Mouse (Mus musculus) hindbrain, embryonic 11.5 days (tissue): ENCODE measurements around the gene Hck. TPM values are rescaled to one million over a fixed set of nuclear protein-coding genes. Genes with fewer than 3 reads are reported as not detected.

Source experiments
- ATAC-seq: fragments of 200-750 bp; cut with Nextera tagmentation; 2 replicates; pipeline ENCODE4 v1.8.0; 2017; ENCODE audit warnings: mild to moderate bottlenecking, moderate TSS enrichment, moderate library complexity; ENCODE audit not compliant: low FRiP score
- DNase-seq: peaks from one replicate; pipeline ENCODE4 v3.0.0-alpha.2; 2015; ENCODE audit warnings: low spot score
- H3K27ac ChIP-seq: fragments of 300-500 bp; sonication (generic); 2 replicates; pipeline ENCODE4 v1.5.1; 2014; ENCODE audit warnings: mild to moderate bottlenecking, low read depth, low read length
- H3K27me3 ChIP-seq: fragments of 300-500 bp; sonication (generic); 2 replicates; pipeline ENCODE4 v1.6.1; 2014; ENCODE audit warnings: mild to moderate bottlenecking, low read length, moderate library complexity, mixed read lengths; ENCODE audit not compliant: control insufficient read depth, insufficient read depth
- H3K36me3 ChIP-seq: fragments of 300-500 bp; sonication (generic); 2 replicates; pipeline ENCODE4 v1.6.1; 2014; ENCODE audit warnings: mild to moderate bottlenecking, low read length, moderate library complexity, mixed read lengths; ENCODE audit not compliant: control insufficient read depth, insufficient read depth
- H3K4me1 ChIP-seq: fragments of 300-500 bp; sonication (generic); replicated peaks from 2 replicates; pipeline ENCODE4 v1.6.1; 2014; ENCODE audit warnings: low read length, mixed read lengths; ENCODE audit not compliant: control insufficient read depth, insufficient read depth
- H3K4me2 ChIP-seq: fragments of 300-500 bp; sonication (generic); replicated peaks from 2 replicates; pipeline ENCODE4 v1.6.1; 2014; ENCODE audit warnings: mild to moderate bottlenecking, low read depth, low read length
- H3K4me3 ChIP-seq: fragments of 300-500 bp; sonication (generic); 2 replicates; pipeline ENCODE4 v1.5.1; 2014; ENCODE audit warnings: low read depth, low read length
- H3K9ac ChIP-seq: fragments of 300-500 bp; sonication (generic); 2 replicates; pipeline ENCODE4 v1.6.1; 2014; ENCODE audit warnings: low read depth, low read length
- H3K9me3 ChIP-seq: fragments of 300-500 bp; sonication (generic); 2 replicates; pipeline ENCODE4 v1.6.1; 2016; ENCODE audit warnings: low read length; ENCODE audit not compliant: control insufficient read depth
- WGBS: fragments of 180-500 bp; shearing (Covaris S2); extraction: QIAGEN DNeasy Blood & Tissue Kit; methylation state at CpG from one replicate; pipeline ENCODE4 v1.1.7; 2014; 5-methylcytosine and 5-hydroxymethylcytosine counted together
- polyA plus RNA-seq: library from polyadenylated mRNA; unstranded; fragments of >200 nt; fragmentation: Nextera tagmentation; extraction: Ambion mirVana; gene quantifications from 2 replicates; pipeline ENCODE4 v1.2.1, GENCODE M21; 2014

The Hck gene
- polyA plus RNA-seq, 1 experiment from 2014 or later, result 2.4 TPM

DNA sequence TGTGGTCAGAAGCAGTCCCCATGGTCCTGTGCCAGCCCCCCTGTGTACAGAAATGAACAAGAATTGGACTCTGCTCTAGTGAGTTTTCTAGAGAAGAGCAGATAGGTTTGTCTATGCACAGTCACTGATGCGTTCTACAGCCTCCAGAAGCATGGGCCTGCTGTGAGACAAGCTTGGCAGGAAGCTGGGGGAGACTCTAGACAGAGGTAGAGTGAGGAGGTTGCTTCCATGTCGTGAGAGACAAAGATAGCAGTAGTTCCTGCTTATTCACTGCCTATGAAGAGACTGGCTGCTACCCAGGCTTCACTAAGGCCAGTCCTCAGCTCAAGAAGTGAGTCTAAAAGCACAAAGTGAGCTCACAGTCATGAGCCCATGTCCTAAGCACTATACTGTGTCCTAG is 83.0 kb downstream of the Hck start:
- 83% methylated on average over 2 of the region's 2 CpGs for WGBS
- no peak for ATAC-seq
- Histone ChIP-seq H3K27me3 (no peaks in the 10 kb centered on the region), H3K27ac (no peak overlapping the region), H3K4me2 (no peak overlapping the region), H3K4me3 (no peak overlapping the region), H3K4me1 (no peaks in the 10 kb centered on the region), H3K9me3 (no peaks in the 10 kb centered on the region), H3K9ac (no peak overlapping the region), H3K36me3 (peaks cover 3% of the 10 kb centered on the region; the same call in 1 of the 2 replicates)
- DNase-seq, result no peak

DNA sequence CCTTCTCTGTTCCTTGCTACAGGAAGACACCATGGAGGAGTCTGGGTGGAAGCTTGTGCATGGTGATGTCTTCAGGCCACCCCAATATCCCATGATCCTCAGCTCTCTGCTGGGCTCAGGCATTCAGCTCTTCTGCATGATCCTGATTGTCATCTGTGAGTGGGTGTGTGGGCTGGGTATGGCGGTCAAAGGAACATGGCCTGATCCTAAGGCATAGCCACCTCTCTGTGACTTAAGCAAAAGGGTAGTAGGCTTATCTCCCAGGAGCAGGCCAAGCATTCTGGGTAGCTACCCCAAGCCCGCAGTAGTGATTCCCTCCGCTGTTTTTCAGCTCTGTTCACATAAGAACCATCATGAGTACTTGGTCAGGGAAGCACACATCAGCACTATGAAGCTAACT is 86.0 kb downstream of the Hck start:
- Histone ChIP-seq H3K4me2 (no peak overlapping the region), H3K4me3 (no peak overlapping the region), H3K4me1 (no peaks in the 10 kb centered on the region), H3K9ac (no peak overlapping the region), H3K27me3 (no peaks in the 10 kb centered on the region), H3K36me3 (peaks cover 3% of the 10 kb centered on the region; the same call in 1 of the 2 replicates), H3K9me3 (no peaks in the 10 kb centered on the region), H3K27ac (no peak overlapping the region)
- DNase-seq, result no peak
- no peak for ATAC-seq
- 96% methylated on average over 3 of the region's 3 CpGs for whole genome bisulfite sequencing

DNA sequence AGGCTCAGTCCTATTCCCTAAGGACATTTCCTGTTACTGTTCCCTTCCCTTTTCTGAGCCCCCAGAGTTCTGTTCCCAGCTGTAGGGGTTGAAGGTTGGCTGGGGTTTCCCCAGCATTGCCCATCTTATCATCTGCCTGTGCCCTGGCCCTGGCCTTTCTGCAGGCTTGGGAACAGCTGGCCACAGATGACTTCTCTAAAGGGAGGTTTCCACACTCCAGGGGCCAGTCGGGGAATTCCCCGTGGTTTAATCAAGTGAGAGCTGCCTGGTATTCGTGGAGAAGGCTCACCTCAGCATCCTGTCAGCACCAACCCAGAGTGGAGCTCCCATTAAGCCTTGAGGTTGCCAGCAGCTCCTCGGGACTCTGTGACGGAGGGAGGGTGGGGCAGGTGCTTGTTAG is 90.2 kb downstream of the Hck start:
- Histone ChIP-seq H3K27me3 (no peaks in the 10 kb centered on the region), H3K4me3 (no peak overlapping the region), H3K9me3 (no peaks in the 10 kb centered on the region), H3K27ac (no peak overlapping the region), H3K36me3 (peaks cover 3% of the 10 kb centered on the region; the same call in 1 of the 2 replicates), H3K4me1 (no peaks in the 10 kb centered on the region), H3K9ac (no peak overlapping the region), H3K4me2 (no peak overlapping the region)
- DNase-seq (no peak), ATAC-seq (no peak)
- 78% methylated on average over 5 of the region's 5 CpGs for WGBS

GRCm38 (mm10) chr2:153199114-153199513 is 90.8 kb downstream of the Hck start:
- no peaks in the 10 kb centered on the region for H3K9me3 ChIP-seq
- peaks cover 3% of the 10 kb centered on the region; the same call in 1 of the 2 replicates for H3K36me3 ChIP-seq
- no peak overlapping the region for H3K9ac ChIP-seq
- ATAC-seq (no peak), DNase-seq (no peak)
- H3K4me1 ChIP-seq, result no peaks in the 10 kb centered on the region
- H3K27me3 ChIP-seq, result no peaks in the 10 kb centered on the region
- WGBS, result 93% methylated on average over 2 of the region's 2 CpGs
- no peak overlapping the region for H3K4me2 ChIP-seq
- H3K4me3 ChIP-seq, result no peak overlapping the region
- H3K27ac ChIP-seq, result no peak overlapping the region

Other genes with a start within 250 kb of the Hck start
- gene Mylk2, start 197.1 kb upstream of the Hck start, polyA plus RNA-seq, result not detected in 2 replicates
- gene Foxs1, start 175.3 kb upstream of the Hck start, polyA plus RNA-seq, result 1.7 and 1.9 TPM in 2 replicates
- gene Dusp15, start 156.8 kb upstream of the Hck start, polyA plus RNA-seq, result 1.4 and 2.3 TPM in 2 replicates
- 1.4 and 1.7 TPM in 2 replicates for gene Ttll9, start 146.0 kb upstream of the Hck start, polyA plus RNA-seq
- 71.1 and 96.5 TPM in 2 replicates for gene Pdrg1, start 93.0 kb upstream of the Hck start, polyA plus RNA-seq
- gene Xkr7, start 76.6 kb upstream of the Hck start, polyA plus RNA-seq, result 0.45 and 0.81 TPM in 2 replicates
- 2.1 and 2.2 TPM in 2 replicates for gene Ccm2l, start 42.5 kb upstream of the Hck start, polyA plus RNA-seq
- gene Tm9sf4, start 52.8 kb downstream of the Hck start, polyA plus RNA-seq, result 77.9 and 82.9 TPM in 2 replicates
- 7.0 and 7.4 TPM in 2 replicates for gene Tspyl3, start 117.0 kb downstream of the Hck start, polyA plus RNA-seq
- gene Plagl2, start 133.0 kb downstream of the Hck start, polyA plus RNA-seq, result 26.9 and 27.1 TPM in 2 replicates
- 6.0 and 8.4 TPM in 2 replicates for gene Pofut1, start 133.1 kb downstream of the Hck start, polyA plus RNA-seq
- gene Kif3b, start 182.9 kb downstream of the Hck start, polyA plus RNA-seq, result 8.2 and 9.4 TPM in 2 replicates
- gene Asxl1, start 237.4 kb downstream of the Hck start, polyA plus RNA-seq, result 19.0 and 21.0 TPM in 2 replicates